ENCODE assay signal across 7 mouse cellular contexts in genomic region chr16:84702230-84703128, GRCm38 (mm10). TPM values are rescaled to one million over a fixed set of nuclear protein-coding genes. Genes with fewer than 3 reads are reported as not detected.
DNase-seq lines count a peak whose midpoint lies in the region; ATAC-seq and TF ChIP-seq lines count a peak whose summit lies in the region.

No protein-coding gene starts in this region.

- no peak overlapping the region for H3K27ac ChIP-seq in ES-Bruce4 (ENCODE audit: insufficient read depth, low read length)
- H3K27ac ChIP-seq in bone marrow macrophage, adult 2 months (ENCODE audit: insufficient read depth, low read depth, low read length): no peak overlapping the region
- no peak overlapping the region for H3K27ac ChIP-seq in lung, embryonic 14.5 days (ENCODE audit: low read depth)
- no peak overlapping the region for H3K27ac ChIP-seq in neural tube, embryonic 14.5 days (ENCODE audit: low read depth, low read length)

- no peaks in the 10 kb centered on the region for H3K9me3 ChIP-seq in ES-Bruce4 (replicated peaks; ENCODE audit: control insufficient read depth, insufficient read depth, low read length, poor library complexity, severe bottlenecking)
- no peaks in the 10 kb centered on the region for H3K9me3 ChIP-seq in lung, embryonic 14.5 days (ENCODE audit: low read depth, low read length)
- no peaks in the 10 kb centered on the region for H3K9me3 ChIP-seq in neural tube, embryonic 14.5 days (ENCODE audit: control insufficient read depth, low read length)

- no peak for TF ChIP-seq POLR2A in ES-Bruce4 (IDR thresholded peaks at IDR 0.05; ENCODE audit: insufficient read depth, low read length)
- no peak for TF ChIP-seq POLR2A in bone marrow macrophage, adult 2 months (IDR thresholded peaks at IDR 0.05; ENCODE audit: borderline replicate concordance, low read depth, low read length)

- peak; percentile 71 for ATAC-seq in lung, embryonic 14.5 days (ENCODE audit: insufficient read depth)
- no peak for ATAC-seq in neural tube, embryonic 14.5 days (ENCODE audit: low read depth)

- H3K36me3 ChIP-seq in ES-Bruce4 (ENCODE audit: control insufficient read depth, insufficient read depth, low read length, poor library complexity, severe bottlenecking): no peaks in the 10 kb centered on the region
- H3K36me3 ChIP-seq in lung, embryonic 14.5 days (ENCODE audit: insufficient read depth): no peaks in the 10 kb centered on the region
- H3K36me3 ChIP-seq in neural tube, embryonic 14.5 days (ENCODE audit: control insufficient read depth, insufficient read depth, low read length): no peaks in the 10 kb centered on the region

- no peaks in the 10 kb centered on the region for H3K4me1 ChIP-seq in ES-Bruce4 (ENCODE audit: control insufficient read depth, insufficient read depth, low read length)
- H3K4me1 ChIP-seq in bone marrow macrophage, adult 2 months (ENCODE audit: control insufficient read depth, insufficient read depth, low read length): 0 out of 2 replicates have a peak, but pooled peaks cover 4% of the 10 kb centered on the region
- no peaks in the 10 kb centered on the region for H3K4me1 ChIP-seq in lung, embryonic 14.5 days (ENCODE audit: insufficient read depth)
- peaks cover 4% of the 10 kb centered on the region; the same call in 1 of the 2 replicates for H3K4me1 ChIP-seq in neural tube, embryonic 14.5 days (ENCODE audit: control insufficient read depth, insufficient read depth, low read length)

- H3K9ac ChIP-seq in ES-Bruce4 (ENCODE audit: low read depth, poor library complexity, severe bottlenecking): peak overlapping the region; percentile 98
- peak overlapping the region; percentile 43 for H3K9ac ChIP-seq in lung, embryonic 14.5 days
- H3K9ac ChIP-seq in neural tube, embryonic 14.5 days (replicated peaks; ENCODE audit: low read depth, low read length): no peak overlapping the region

- 11% methylated on average over 39 of the region's 39 CpGs for WGBS in lung, embryonic 14.5 days
- WGBS in neural tube, embryonic 14.5 days: 13% methylated on average over 39 of the region's 39 CpGs

- DNase-seq in heart, adult 11 months: peak; percentile 93
- peak; percentile 25 for DNase-seq in kidney, adult 11 months
- DNase-seq in lung, embryonic 14.5 days: peak; percentile 59
- DNase-seq in frontal cortex, postnatal 36 days (ENCODE audit: low spot score in 2 of 2): no peak

- H3K27me3 ChIP-seq in ES-Bruce4 (ENCODE audit: control insufficient read depth, insufficient read depth, low read length, poor library complexity, severe bottlenecking): peaks cover 7% of the 10 kb centered on the region
- H3K27me3 ChIP-seq in lung, embryonic 14.5 days (ENCODE audit: insufficient read depth, low read length): peaks cover 9% of the 10 kb centered on the region; the same call in 1 of the 2 replicates
- H3K27me3 ChIP-seq in neural tube, embryonic 14.5 days (ENCODE audit: control insufficient read depth, insufficient read depth, low read length): 0 out of 2 replicates have a peak, but pooled peaks cover 3% of the 10 kb centered on the region

- TF ChIP-seq EP300 in ES-Bruce4 (IDR thresholded peaks at IDR 0.05; ENCODE audit: insufficient read depth, low read depth, low read length): no peak

- TF ChIP-seq CTCF in ES-Bruce4 (IDR thresholded peaks at IDR 0.05; ENCODE audit: low read depth, low read length): no peak
- no peak for TF ChIP-seq CTCF in bone marrow macrophage, adult 2 months (IDR thresholded peaks at IDR 0.05; ENCODE audit: low read depth, low read length)
- TF ChIP-seq CTCF in lung, embryonic 14.5 days (IDR thresholded peaks at IDR 0.05; ENCODE audit: low read depth): no peak

- peak overlapping the region; percentile 98 for H3K4me2 ChIP-seq in lung, embryonic 14.5 days
- peak overlapping the region; percentile 79 for H3K4me2 ChIP-seq in neural tube, embryonic 14.5 days (ENCODE audit: low read depth, low read length)

- H3K4me3 ChIP-seq in ES-Bruce4 (ENCODE audit: low read depth, low read length): peak overlapping the region; percentile 36
- peak overlapping the region; percentile 56 for H3K4me3 ChIP-seq in bone marrow macrophage, adult 2 months (ENCODE audit: insufficient read depth, low read length)
- peak overlapping the region; percentile 51 for H3K4me3 ChIP-seq in lung, embryonic 14.5 days (ENCODE audit: low read depth, low read length)
- H3K4me3 ChIP-seq in neural tube, embryonic 14.5 days (ENCODE audit: low read depth, low read length): peak overlapping the region; percentile 44

RNA-seq across cellular contexts. Expression of gene Mrpl39, which starts 33.1 kb away (rescaled TPM):
- polyA plus RNA-seq in ES-Bruce4 (2011; ENCODE audit: insufficient read depth, insufficient read length, low read depth, missing spikeins): 50.1 and 53.2 TPM in 2 replicates
- 17.9 and 20.0 TPM in 2 replicates for polyA plus RNA-seq in bone marrow macrophage, adult 2 months (2012; ENCODE audit: insufficient read depth, insufficient read length, missing spikeins)
- 47.7 and 49.8 TPM in 2 replicates for polyA plus RNA-seq in lung, embryonic 14.5 days (2014; fragmentation: Nextera tagmentation; extraction: Ambion mirVana)
- polyA plus RNA-seq in neural tube, embryonic 14.5 days (2014; fragmentation: Nextera tagmentation; extraction: Ambion mirVana): 39.0 and 40.2 TPM in 2 replicates

Comparison
In these comparisons a context has a peak if more than half of its experiments do, and no peak if none do; other contexts are left out.
1. DNase-seq: peak in heart, adult 11 months (single experiment), kidney, adult 11 months (single experiment) and lung, embryonic 14.5 days (single experiment); none in frontal cortex, postnatal 36 days (0 of 2).
2. Peak in every context shown above with its lines, with median percentiles within 50 percentile points of each other: H3K4me3 ChIP-seq.